Mouse (Mus musculus) embryonic facial prominence, embryonic 10.5 days (tissue): ENCODE data around the gene Gm6760. TPM values are rescaled to one million over a fixed set of nuclear protein-coding genes. Genes with fewer than 3 reads are reported as not detected.

Experiments
- DNase-seq: peaks from one replicate; pipeline ENCODE4 v3.0.0-alpha.2; 2017; ENCODE audit warnings: low spot score
- H3K27ac ChIP-seq: fragments of 300-500 bp; sonication (generic); replicated peaks from 2 replicates; pipeline ENCODE4 v1.5.1; 2016; ENCODE audit warnings: mild to moderate bottlenecking
- H3K27me3 ChIP-seq: fragments of 300-500 bp; sonication (generic); replicated peaks from 2 replicates; pipeline ENCODE4 v1.6.1; 2016; ENCODE audit warnings: low read depth, mild to moderate bottlenecking; ENCODE audit not compliant: poor library complexity, severe bottlenecking
- H3K36me3 ChIP-seq: fragments of 300-500 bp; sonication (generic); replicated peaks from 2 replicates; pipeline ENCODE4 v1.6.1; 2016; ENCODE audit warnings: mild to moderate bottlenecking, moderate library complexity
- H3K4me1 ChIP-seq: fragments of 300-500 bp; sonication (generic); 2 replicates; pipeline ENCODE4 v1.6.1; 2016
- H3K4me3 ChIP-seq: fragments of 300-500 bp; sonication (generic); 2 replicates; pipeline ENCODE4 v1.5.1; 2016; ENCODE audit warnings: mild to moderate bottlenecking, moderate library complexity
- H3K9me3 ChIP-seq: fragments of 300-500 bp; sonication (generic); 2 replicates; pipeline ENCODE4 v1.6.1; 2016; ENCODE audit warnings: mild to moderate bottlenecking
- WGBS: fragments of 180-500 bp; shearing (Covaris S2); methylation state at CpG from one replicate; pipeline ENCODE4 v1.1.7; 2016; 5-methylcytosine and 5-hydroxymethylcytosine counted together
- polyA plus RNA-seq: library from polyadenylated mRNA; unstranded; fragments of >200 nt; fragmentation: Nextera tagmentation; extraction: Ambion mirVana; gene quantifications from 2 replicates; pipeline ENCODE4 v1.2.1, GENCODE M21; 2016

Gene Gm6760
- polyA plus RNA-seq: not detected in 2 replicates

- Histone ChIP-seq H3K27me3 (no peaks in the 10 kb centered on the region), H3K9me3 (no peaks in the 10 kb centered on the region), H3K36me3 (no peaks in the 10 kb centered on the region), H3K27ac (no peak within 1 kb of the TSS), H3K4me1 (no peaks in the 10 kb centered on the region), H3K4me3 (no peak within 1 kb of the TSS)
- no peak for DNase-seq
- WGBS: 80% methylated on average over 2 of the region's 2 CpGs
Observed at GRCm38 (mm10) chrX:64152098-64152497, at the start of gene Gm6760. Gene Gm6760, minus strand, starts transcription at chrX:64152198.

GRCm38 (mm10) chrX:64181246-64181645, 29.2 kb upstream of the Gm6760 start:
- Histone ChIP-seq H3K9me3 (no peaks in the 10 kb centered on the region), H3K27ac (no peak overlapping the region), H3K27me3 (no peaks in the 10 kb centered on the region), H3K4me1 (no peaks in the 10 kb centered on the region), H3K36me3 (no peaks in the 10 kb centered on the region), H3K4me3 (no peak overlapping the region)
- DNase-seq: no peak

GRCm38 (mm10) chrX:64173248-64173647, 21.2 kb upstream of the Gm6760 start, which contains the start of gene 3830417A13Rik:
Gene 3830417A13Rik, plus strand, starts transcription at chrX:64173548.
- WGBS: 83% methylated on average over 11 of the region's 11 CpGs
- H3K27me3 ChIP-seq: no peaks in the 10 kb centered on the region
- no peak for DNase-seq
- no peak within 1 kb of the TSS for H3K27ac ChIP-seq
- H3K4me1 ChIP-seq: no peaks in the 10 kb centered on the region
- H3K9me3 ChIP-seq: no peaks in the 10 kb centered on the region
- no peak within 1 kb of the TSS for H3K4me3 ChIP-seq
- no peaks in the 10 kb centered on the region for H3K36me3 ChIP-seq

Other genes with a start within 250 kb of the Gm6760 start
- 0.44 and 0.46 TPM in 2 replicates for gene 3830417A13Rik, start 21.4 kb upstream of the Gm6760 start, polyA plus RNA-seq
- 1.8 and 2.3 TPM in 2 replicates for gene Slitrk4, start 124.8 kb upstream of the Gm6760 start, polyA plus RNA-seq